Mouse (Mus musculus): Measurements from ENCODE around the gene Cst3. TPM values are rescaled to one million over a fixed set of nuclear protein-coding genes. Genes with fewer than 3 reads are reported as not detected.

Cst3 gene
- polyA plus RNA-seq, 1 experiment: 442 TPM

- no peak for TF ChIP-seq CTCF (IDR thresholded peaks at IDR 0.05; ENCODE audit: control insufficient read depth, insufficient read depth, insufficient replicate concordance, low read depth, low read length)
- no peak for TF ChIP-seq POLR2A (IDR thresholded peaks at IDR 0.05; ENCODE audit: control insufficient read depth, low read depth, low read length)
- no peaks in the 10 kb centered on the region for H3K27me3 ChIP-seq (ENCODE audit: control insufficient read depth, insufficient read depth, low read length)
- H3K4me3 ChIP-seq (ENCODE audit: control insufficient read depth, low read depth, low read length): no peak overlapping the region
- peak overlapping the region; percentile 37; the same call in 1 of the 2 replicates for H3K27ac ChIP-seq (ENCODE audit: control insufficient read depth, insufficient read depth, low read depth, low read length)
- no peaks in the 10 kb centered on the region for H3K4me1 ChIP-seq (ENCODE audit: control insufficient read depth, insufficient read depth, low read length)
- H3K36me3 ChIP-seq (ENCODE audit: control insufficient read depth, insufficient read depth, low read length): no peaks in the 10 kb centered on the region
Measured at GRCm38 (mm10) chr2:148856630-148857400, 18.7 kb downstream of the Cst3 start.

GRCm38 (mm10) chr2:148851116-148851906 lies 24.2 kb downstream of the Cst3 start:
- H3K4me1 ChIP-seq (ENCODE audit: control insufficient read depth, insufficient read depth, low read length): no peaks in the 10 kb centered on the region; the same call in 1 of the 2 replicates

GRCm38 (mm10) chr2:148839224-148839623 lies 36.3 kb downstream of the Cst3 start:
- TF ChIP-seq CTCF (IDR thresholded peaks at IDR 0.05; ENCODE audit: control insufficient read depth, insufficient read depth, insufficient replicate concordance, low read depth, low read length): no peak
- no peak for TF ChIP-seq POLR2A (IDR thresholded peaks at IDR 0.05; ENCODE audit: control insufficient read depth, low read depth, low read length)
- Histone ChIP-seq H3K27me3 (ENCODE audit: control insufficient read depth, insufficient read depth, low read length) (no peaks in the 10 kb centered on the region), H3K27ac (ENCODE audit: control insufficient read depth, insufficient read depth, low read depth, low read length) (no peak overlapping the region), H3K4me3 (ENCODE audit: control insufficient read depth, low read depth, low read length) (no peak overlapping the region), H3K36me3 (ENCODE audit: control insufficient read depth, insufficient read depth, low read length) (no peaks in the 10 kb centered on the region), H3K4me1 (ENCODE audit: control insufficient read depth, insufficient read depth, low read length) (no peaks in the 10 kb centered on the region)

More at GRCm38 (mm10) chr2:148851116-148851906, 24.2 kb downstream of the Cst3 start:
- Histone ChIP-seq H3K36me3 (ENCODE audit: control insufficient read depth, insufficient read depth, low read length) (no peaks in the 10 kb centered on the region), H3K27ac (ENCODE audit: control insufficient read depth, insufficient read depth, low read depth, low read length) (no peak overlapping the region), H3K27me3 (ENCODE audit: control insufficient read depth, insufficient read depth, low read length) (no peaks in the 10 kb centered on the region), H3K4me3 (ENCODE audit: control insufficient read depth, low read depth, low read length) (no peak overlapping the region)
- TF ChIP-seq CTCF (IDR thresholded peaks at IDR 0.05; ENCODE audit: control insufficient read depth, insufficient read depth, insufficient replicate concordance, low read depth, low read length): no peak
- no peak for TF ChIP-seq POLR2A (IDR thresholded peaks at IDR 0.05; ENCODE audit: control insufficient read depth, low read depth, low read length)

GRCm38 (mm10) chr2:148838075-148838777 lies 37.3 kb downstream of the Cst3 start:
- H3K36me3 ChIP-seq (ENCODE audit: control insufficient read depth, insufficient read depth, low read length): no peaks in the 10 kb centered on the region
- no peaks in the 10 kb centered on the region for H3K27me3 ChIP-seq (ENCODE audit: control insufficient read depth, insufficient read depth, low read length)
- no peak overlapping the region for H3K27ac ChIP-seq (ENCODE audit: control insufficient read depth, insufficient read depth, low read depth, low read length)
- H3K4me1 ChIP-seq (ENCODE audit: control insufficient read depth, insufficient read depth, low read length): no peaks in the 10 kb centered on the region
- H3K4me3 ChIP-seq (ENCODE audit: control insufficient read depth, low read depth, low read length): no peak overlapping the region
- TF ChIP-seq CTCF (IDR thresholded peaks at IDR 0.05; ENCODE audit: control insufficient read depth, insufficient read depth, insufficient replicate concordance, low read depth, low read length) (no peak), POLR2A (IDR thresholded peaks at IDR 0.05; ENCODE audit: control insufficient read depth, low read depth, low read length) (no peak)

- Histone ChIP-seq H3K4me1 (ENCODE audit: control insufficient read depth, insufficient read depth, low read length) (no peaks in the 10 kb centered on the region), H3K27me3 (ENCODE audit: control insufficient read depth, insufficient read depth, low read length) (no peaks in the 10 kb centered on the region), H3K4me3 (ENCODE audit: control insufficient read depth, low read depth, low read length) (peak within 1 kb of the TSS; percentile 29; the same call in 1 of the 2 replicates), H3K27ac (ENCODE audit: control insufficient read depth, insufficient read depth, low read depth, low read length) (peak within 1 kb of the TSS; percentile 57), H3K36me3 (ENCODE audit: control insufficient read depth, insufficient read depth, low read length) (no peaks in the 10 kb centered on the region)
- TF ChIP-seq POLR2A (IDR thresholded peaks at IDR 0.05; ENCODE audit: control insufficient read depth, low read depth, low read length) (no peak), CTCF (IDR thresholded peaks at IDR 0.05; ENCODE audit: control insufficient read depth, insufficient read depth, insufficient replicate concordance, low read depth, low read length) (no peak)
Measured at GRCm38 (mm10) chr2:148834912-148835311, 40.6 kb downstream of the Cst3 start, which contains the start of gene Cst9. Gene Cst9 (plus strand): TSS chr2:148835147.

GRCm38 (mm10) chr2:148825986-148826385 lies 49.5 kb downstream of the Cst3 start:
- H3K4me3 ChIP-seq (ENCODE audit: control insufficient read depth, low read depth, low read length): no peak overlapping the region
- H3K27ac ChIP-seq (ENCODE audit: control insufficient read depth, insufficient read depth, low read depth, low read length): no peak overlapping the region
- H3K27me3 ChIP-seq (ENCODE audit: control insufficient read depth, insufficient read depth, low read length): no peaks in the 10 kb centered on the region
- H3K4me1 ChIP-seq (ENCODE audit: control insufficient read depth, insufficient read depth, low read length): no peaks in the 10 kb centered on the region
- H3K36me3 ChIP-seq (ENCODE audit: control insufficient read depth, insufficient read depth, low read length): no peaks in the 10 kb centered on the region
- TF ChIP-seq POLR2A (IDR thresholded peaks at IDR 0.05; ENCODE audit: control insufficient read depth, low read depth, low read length): no peak
- no peak for TF ChIP-seq CTCF (IDR thresholded peaks at IDR 0.05; ENCODE audit: control insufficient read depth, insufficient read depth, insufficient replicate concordance, low read depth, low read length)

Other genes starting within 250 kb of the Cst3 start
- gene Nxt1, start 203.1 kb downstream of the Cst3 start, polyA plus RNA-seq (2012; rRNA removed): 151 and 160 TPM in 2 replicates
- 7.4 and 8.9 TPM in 2 replicates for gene Gzf1, start 194.7 kb downstream of the Cst3 start, polyA plus RNA-seq (2012; rRNA removed)
- 0.84 and 1.2 TPM in 2 replicates for gene Napb, start 143.2 kb downstream of the Cst3 start, polyA plus RNA-seq (2012; rRNA removed)
- gene Cstl1, start 125.3 kb downstream of the Cst3 start, polyA plus RNA-seq (2012; rRNA removed): 128 and 160 TPM in 2 replicates
- not detected in 2 replicates for gene Cst11, start 104.2 kb downstream of the Cst3 start, polyA plus RNA-seq (2012; rRNA removed)
- gene 8030411F24Rik, start 93.7 kb downstream of the Cst3 start, polyA plus RNA-seq (2012; rRNA removed): 15.4 and 23.7 TPM in 2 replicates
- 116 and 198 TPM in 2 replicates for gene Cst12, start 86.3 kb downstream of the Cst3 start, polyA plus RNA-seq (2012; rRNA removed)
- 227 and 310 TPM in 2 replicates for gene Cst8, start 76.9 kb downstream of the Cst3 start, polyA plus RNA-seq (2012; rRNA removed)
- gene Cst13, start 55.6 kb downstream of the Cst3 start, polyA plus RNA-seq (2012; rRNA removed): 83.9 and 104 TPM in 2 replicates
- gene Cst9, start 40.5 kb downstream of the Cst3 start, polyA plus RNA-seq (2012; rRNA removed): 176 and 342 TPM in 2 replicates
- gene 9230104L09Rik, start 10.7 kb downstream of the Cst3 start, polyA plus RNA-seq (2012; rRNA removed): 21.7 and 25.8 TPM in 2 replicates
- gene Gm1330, start 127.6 kb upstream of the Cst3 start, polyA plus RNA-seq (2012; rRNA removed): not detected in 2 replicates
- 2.3 and 3.1 TPM in 2 replicates for gene Gm10750, start 141.5 kb upstream of the Cst3 start, polyA plus RNA-seq (2012; rRNA removed)

Measured in testis, adult 2 months (tissue).